Mouse (Mus musculus) olfactory bulb, adult 2 months (tissue): ENCODE measurements around the gene Abhd2.

ENCODE experiments used
- CTCF ChIP-seq: fragments of 200-500 bp; IDR thresholded peaks from 2 replicates; pipeline ENCODE4 v1.5.1; 2012; ENCODE audit warnings: low read depth, mild to moderate bottlenecking, low read length, moderate library complexity; ENCODE audit not compliant: insufficient read depth
- POLR2A ChIP-seq: fragments of 200-500 bp; IDR thresholded peaks from 2 replicates; pipeline ENCODE4 v1.6.1; 2012; ENCODE audit warnings: mild to moderate bottlenecking, low read depth, low read length, moderate library complexity; ENCODE audit not compliant: insufficient read depth

DNA sequence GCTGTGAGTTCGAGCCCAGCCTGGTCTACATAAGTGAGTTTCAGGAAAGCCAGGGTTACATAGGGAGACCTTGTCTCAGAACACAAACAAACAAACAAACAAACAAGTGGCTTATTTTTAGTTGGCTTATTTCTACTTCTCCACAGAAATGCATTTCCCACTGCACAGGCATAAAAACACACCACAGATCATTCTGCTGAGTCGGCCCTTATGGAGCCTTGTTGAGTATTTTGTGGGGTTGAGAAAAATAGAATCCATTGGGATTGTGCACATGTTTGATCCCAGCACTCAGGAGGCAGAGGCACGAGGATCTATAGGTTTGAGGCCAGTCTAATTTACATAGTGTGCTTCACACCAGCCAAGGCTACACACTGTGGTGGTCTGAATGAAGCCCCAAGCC is 127.3 kb downstream of the Abhd2 start:
- TF ChIP-seq CTCF (no peak), POLR2A (no peak)
